ENCODE assay signal across 29 mouse cellular contexts in genomic region chr11:101349216-101349615, GRCm38 (mm10). TPM values are rescaled to one million over a fixed set of nuclear protein-coding genes. Genes with fewer than 3 reads are reported as not detected.
"Had no signal": no experiment of that assay in that cellular context is flagged by ENCODE, and none has a peak within 500 bp of the region (broad histone marks: within the 10 kb centered on the region; RNA-seq: fewer than 3 reads in every experiment).

No protein-coding gene starts in this region.

- H3K27ac ChIP-seq: kidney, postnatal 0 days; left cerebral cortex, adult 2 months; limb, embryonic 12.5 days; liver, embryonic 13.5 days; midbrain, embryonic 12.5 days; midbrain, embryonic 15.5 days; neural tube, embryonic 13.5 days; stomach, embryonic 15.5 days had no signal

- H3K4me1 ChIP-seq: midbrain, embryonic 12.5 days; midbrain, embryonic 15.5 days; neural tube, embryonic 13.5 days; stomach, embryonic 15.5 days had no signal

- H3K4me3 ChIP-seq: left cerebral cortex, adult 2 months; limb, embryonic 12.5 days; liver, embryonic 13.5 days; midbrain, embryonic 12.5 days; midbrain, embryonic 15.5 days; myocyte; neural tube, embryonic 13.5 days; stomach, embryonic 15.5 days had no signal

- ATAC-seq: midbrain, embryonic 15.5 days had no signal

- DNase-seq: kidney, adult 2 months; layer of hippocampus, postnatal 36 days; liver; liver, embryonic 13.5 days; lung, adult 2 months; lung, postnatal 14 days; lung, postnatal 4 days; retina, postnatal 1 day; right cerebral cortex, postnatal 25 days; spleen, adult 18-20 months; thymus, postnatal 36 days had no signal

- H3K4me2 ChIP-seq: limb, embryonic 12.5 days; liver, embryonic 13.5 days; midbrain, embryonic 12.5 days; midbrain, embryonic 15.5 days; neural tube, embryonic 13.5 days; stomach, embryonic 15.5 days had no signal

- H3K9ac ChIP-seq: limb, embryonic 12.5 days; liver, embryonic 13.5 days; midbrain, embryonic 12.5 days; midbrain, embryonic 15.5 days; neural tube, embryonic 13.5 days; stomach, embryonic 15.5 days had no signal

- H3K9me3 ChIP-seq: liver, embryonic 13.5 days; midbrain, embryonic 12.5 days; midbrain, embryonic 15.5 days; neural tube, embryonic 13.5 days; stomach, embryonic 15.5 days had no signal

- H3K36me3 ChIP-seq: limb, embryonic 12.5 days; liver, embryonic 13.5 days; midbrain, embryonic 12.5 days; midbrain, embryonic 15.5 days; neural tube, embryonic 13.5 days; stomach, embryonic 15.5 days had no signal

- H3K27me3 ChIP-seq: limb, embryonic 12.5 days; midbrain, embryonic 12.5 days; midbrain, embryonic 15.5 days; neural tube, embryonic 13.5 days; stomach, embryonic 15.5 days had no signal

RNA-seq across cellular contexts. Expression of gene G6pc, which starts 18.1 kb away (rescaled TPM):
- total RNA-seq: layer of hippocampus, adult 8-10 months; layer of hippocampus, postnatal 10 days; layer of hippocampus, postnatal 36 days; left cerebral cortex, adult 2 months; left cerebral cortex, postnatal 10 days; left cerebral cortex, postnatal 36 days; megakaryocyte progenitor cell, adult 5-6 weeks; megakaryocyte-erythroid progenitor cell, adult 5-6 weeks; monocyte, adult 5-6 weeks; neutrophil, adult 5-6 weeks had no signal
- polyA plus RNA-seq: limb, embryonic 12.5 days; liver, embryonic 13.5 days; lung, embryonic 16.5 days; midbrain, embryonic 12.5 days; midbrain, embryonic 15.5 days; myocyte; neural tube, embryonic 13.5 days; urinary bladder, adult 2 months had no signal

RNA-seq across cellular contexts. Expression of gene Aoc3, which starts 18.8 kb away (rescaled TPM):
- total RNA-seq: megakaryocyte-erythroid progenitor cell, adult 5-6 weeks; monocyte, adult 5-6 weeks; neutrophil, adult 5-6 weeks had no signal
- polyA plus RNA-seq: midbrain, embryonic 12.5 days; neural tube, embryonic 13.5 days had no signal
